Mouse (Mus musculus) forebrain, embryonic 14.5 days (tissue): ENCODE measurements at regions not wholly inside any gene's neighbourhood (a gene's known extent, or its start where the extent isn't known, plus 50 kb on each side); places are given as distances from the start of the nearest gene placed in this dataset.

Experiments
- ATAC-seq: fragments of 200-750 bp; cut with Nextera tagmentation; 2 replicates; pipeline ENCODE4 v1.8.0; 2017; ENCODE audit warnings: mild to moderate bottlenecking, moderate library complexity
- DNase-seq: peaks from one replicate; pipeline ENCODE4 v3.0.0-alpha.2; 2015; ENCODE audit warnings: low spot score
- H3K27ac ChIP-seq: fragments of 300-500 bp; sonication (generic); 2 replicates; pipeline ENCODE4 v1.5.1; 2014; ENCODE audit warnings: low read depth, mild to moderate bottlenecking, control low read depth, low read length, moderate library complexity
- H3K27me3 ChIP-seq: fragments of 300-500 bp; sonication (generic); replicated peaks from 2 replicates; pipeline ENCODE4 v1.6.1; 2014; ENCODE audit warnings: low read length, control low read depth, mixed read lengths; ENCODE audit not compliant: control insufficient read depth, insufficient read depth
- H3K36me3 ChIP-seq: fragments of 300-500 bp; sonication (generic); 2 replicates; pipeline ENCODE4 v1.6.1; 2014; ENCODE audit warnings: low read length, control low read depth; ENCODE audit not compliant: control insufficient read depth, insufficient read depth
- H3K4me1 ChIP-seq: fragments of 300-500 bp; sonication (generic); 2 replicates; pipeline ENCODE4 v1.6.1; 2014; ENCODE audit warnings: antibody characterized with exemption, low read length, control low read depth; ENCODE audit not compliant: control insufficient read depth, insufficient read depth
- H3K4me2 ChIP-seq: fragments of 300-500 bp; sonication (generic); 2 replicates; pipeline ENCODE4 v1.6.1; 2014; ENCODE audit warnings: mild to moderate bottlenecking, control low read depth, low read length
- H3K4me3 ChIP-seq: fragments of 300-500 bp; sonication (generic); 2 replicates; pipeline ENCODE4 v1.5.1; 2014; ENCODE audit warnings: low read depth, low read length, control low read depth
- H3K9ac ChIP-seq: fragments of 300-500 bp; sonication (generic); 2 replicates; pipeline ENCODE4 v1.6.1; 2014; ENCODE audit warnings: mild to moderate bottlenecking, low read length, control low read depth, moderate library complexity
- H3K9me3 ChIP-seq: fragments of 300-500 bp; sonication (generic); replicated peaks from 2 replicates; pipeline ENCODE4 v1.6.1; 2016; ENCODE audit warnings: low read length, control low read depth, mixed read lengths; ENCODE audit not compliant: control insufficient read depth
- WGBS: fragments of 180-500 bp; shearing (Covaris S2); extraction: QIAGEN DNeasy Blood & Tissue Kit; methylation state at CpG from one replicate; pipeline ENCODE4 v1.1.7; 2014; 5-methylcytosine and 5-hydroxymethylcytosine counted together

DNA sequence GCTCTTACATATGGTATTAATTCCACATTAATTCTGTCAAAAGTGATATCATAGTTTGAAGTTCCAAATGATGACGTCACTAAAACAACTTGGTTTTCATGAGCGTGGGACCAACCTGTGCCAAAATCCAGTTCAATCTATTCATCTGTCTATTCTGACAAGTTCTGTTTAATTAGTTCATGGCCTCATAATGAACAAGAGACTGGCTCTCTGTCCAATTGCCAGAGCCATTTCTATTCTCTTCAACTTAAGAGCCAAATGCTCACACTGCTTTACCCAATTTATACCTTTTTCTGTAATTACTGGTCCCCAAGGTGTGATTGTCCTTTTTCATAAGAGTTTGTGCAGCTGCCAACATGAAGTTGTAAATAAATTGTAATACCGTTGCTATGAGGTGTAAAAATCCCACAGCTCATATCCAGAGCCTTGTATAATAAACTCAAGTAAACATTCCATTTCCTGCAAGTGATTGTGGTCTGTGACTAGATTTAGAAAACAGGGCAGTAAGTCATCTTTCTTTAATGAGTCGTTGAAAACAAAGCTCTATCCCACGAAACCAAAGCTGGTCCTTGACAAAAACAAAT, 446.2 kb downstream of the Rab28 start:
- ATAC-seq, result peak; percentile 72; the same call in 1 of the 2 replicates
- no peaks in the 10 kb centered on the region for H3K4me1 ChIP-seq
- H3K27me3 ChIP-seq, result no peaks in the 10 kb centered on the region
- no peak overlapping the region for H3K27ac ChIP-seq
- no peak overlapping the region for H3K4me3 ChIP-seq
- WGBS, result 41% methylated on average over 5 of the region's 5 CpGs
- no peak overlapping the region for H3K9ac ChIP-seq
- peak; percentile 52 for DNase-seq
- H3K4me2 ChIP-seq, result no peak overlapping the region
- no peaks in the 10 kb centered on the region for H3K9me3 ChIP-seq
- H3K36me3 ChIP-seq, result no peaks in the 10 kb centered on the region
